Mouse (Mus musculus) cerebellum, adult 9-10 months (tissue): ENCODE data around the gene Irf2bpl.

Experiments used
- DNase-seq: peaks from one replicate; pipeline ENCODE4 v3.0.0; 2022

Irf2bpl gene

DNA sequence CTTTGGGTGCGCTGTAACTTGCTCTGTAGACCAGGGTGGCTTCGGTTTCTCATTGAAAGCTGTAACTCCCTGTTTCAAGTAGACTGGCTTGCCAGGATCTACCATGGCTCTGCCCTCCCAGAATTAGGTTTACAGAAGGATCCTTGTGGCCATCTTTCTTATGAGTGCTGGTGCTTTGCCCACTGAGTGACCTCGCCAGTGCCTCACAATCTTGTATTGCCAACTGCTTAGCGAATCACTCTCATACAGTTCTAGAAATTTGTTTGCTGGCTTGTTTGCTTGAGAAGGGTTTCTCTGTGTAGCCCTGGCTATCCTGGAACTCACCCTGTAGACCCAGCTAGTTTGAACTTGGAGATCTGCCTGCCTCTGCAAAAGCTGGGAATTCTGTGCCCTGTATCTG is 26.1 kb downstream of the Irf2bpl start:
- no peak for DNase-seq

DNA sequence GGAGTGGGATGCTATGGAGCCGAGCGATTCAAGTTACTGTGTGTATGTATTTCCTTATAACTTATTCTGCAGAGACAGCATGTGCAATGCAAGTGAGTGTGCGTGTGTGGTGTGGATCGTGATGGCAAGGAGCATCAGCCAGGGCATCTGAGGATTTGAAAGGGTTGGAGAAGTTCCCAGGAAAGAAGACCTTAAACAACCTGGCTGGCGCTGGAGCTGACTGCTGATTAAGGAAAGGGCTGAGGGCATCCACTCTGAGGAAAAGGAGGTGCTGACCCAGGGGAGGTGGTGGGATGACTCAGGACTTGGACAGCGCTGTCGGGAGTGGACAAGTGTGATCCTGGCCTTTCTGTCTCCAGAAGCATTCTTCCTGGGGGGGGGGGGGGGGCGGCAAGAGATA is 27.3 kb downstream of the Irf2bpl start:
- no peak for DNase-seq

DNA sequence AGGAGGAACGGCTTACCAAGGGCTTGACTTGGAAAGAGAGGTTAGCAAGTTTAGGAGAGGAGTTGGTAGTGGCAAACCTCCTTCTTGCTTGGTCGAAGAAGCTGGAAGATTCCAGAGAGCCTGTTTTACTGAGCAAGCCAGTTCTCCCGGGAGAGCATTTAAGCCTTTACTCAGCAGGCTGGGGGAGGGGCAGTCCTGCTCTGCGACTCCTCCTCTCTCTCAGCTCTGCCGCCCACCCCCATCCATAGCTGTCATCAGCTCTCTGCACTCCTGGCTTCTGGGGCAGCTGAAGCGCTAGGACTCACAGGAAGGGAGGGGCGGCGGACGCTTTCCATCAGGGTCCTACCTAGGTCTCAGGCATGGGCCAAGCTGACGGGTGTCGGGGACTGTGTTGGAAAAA is 28.9 kb downstream of the Irf2bpl start:
- no peak for DNase-seq

DNA sequence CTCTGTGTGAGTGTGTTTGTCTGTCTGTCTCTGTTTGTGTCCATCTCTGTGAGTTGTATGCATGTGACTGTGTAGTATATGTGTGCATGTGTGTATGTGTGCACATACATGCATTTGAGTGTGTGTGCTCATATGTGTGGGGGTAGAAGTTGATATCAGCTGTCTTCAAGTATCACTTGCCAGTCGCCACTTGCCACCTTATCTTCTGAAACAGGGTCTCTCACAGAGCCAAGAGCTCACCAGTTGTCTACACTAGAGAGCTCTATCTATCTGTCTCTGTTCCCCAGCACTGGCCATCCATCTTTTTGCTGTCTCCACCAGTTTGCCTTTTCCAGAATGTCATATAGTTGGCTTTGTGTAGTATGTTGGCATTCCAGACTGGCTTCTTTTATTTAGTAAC is 31.1 kb downstream of the Irf2bpl start:
- no peak for DNase-seq

DNA sequence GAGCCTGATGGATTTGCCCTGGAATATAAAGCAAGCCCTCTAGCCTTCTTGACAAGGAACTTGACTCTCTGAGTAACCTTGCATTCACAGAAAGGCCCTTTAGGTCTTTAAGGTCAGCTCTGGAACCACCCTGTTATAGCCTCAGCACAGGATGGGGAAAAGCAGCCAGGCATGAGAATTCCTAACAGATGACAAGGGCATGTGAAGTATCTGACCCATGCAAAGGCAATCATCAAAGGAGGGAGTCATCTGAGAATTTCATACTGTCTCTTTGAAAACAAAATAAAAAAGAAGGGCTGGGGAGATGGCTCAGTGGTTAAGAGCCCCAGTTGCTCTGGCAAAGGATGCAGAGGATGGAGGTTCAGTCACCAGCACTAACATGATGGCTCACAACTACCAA is 33.3 kb downstream of the Irf2bpl start:
- no peak for DNase-seq

DNA sequence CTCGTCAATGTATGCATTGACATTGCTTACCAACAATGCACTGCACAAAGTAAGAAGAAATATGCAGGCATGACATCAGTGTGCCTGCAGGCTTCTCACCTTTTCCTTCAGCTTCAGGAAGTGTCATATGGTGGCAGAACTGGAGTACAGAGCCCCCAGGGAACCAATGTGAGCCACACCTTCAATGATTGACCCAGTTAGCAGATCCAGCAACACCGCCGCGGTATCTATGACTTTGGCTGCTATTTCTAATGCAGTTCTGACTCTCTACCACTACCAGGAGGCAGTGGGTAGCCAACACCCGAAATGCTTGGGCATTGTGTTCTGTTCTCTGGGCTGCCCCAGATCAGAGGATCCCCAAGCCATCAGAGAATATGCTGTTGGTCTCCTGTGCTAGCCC is 33.9 kb downstream of the Irf2bpl start:
- no peak for DNase-seq

DNA sequence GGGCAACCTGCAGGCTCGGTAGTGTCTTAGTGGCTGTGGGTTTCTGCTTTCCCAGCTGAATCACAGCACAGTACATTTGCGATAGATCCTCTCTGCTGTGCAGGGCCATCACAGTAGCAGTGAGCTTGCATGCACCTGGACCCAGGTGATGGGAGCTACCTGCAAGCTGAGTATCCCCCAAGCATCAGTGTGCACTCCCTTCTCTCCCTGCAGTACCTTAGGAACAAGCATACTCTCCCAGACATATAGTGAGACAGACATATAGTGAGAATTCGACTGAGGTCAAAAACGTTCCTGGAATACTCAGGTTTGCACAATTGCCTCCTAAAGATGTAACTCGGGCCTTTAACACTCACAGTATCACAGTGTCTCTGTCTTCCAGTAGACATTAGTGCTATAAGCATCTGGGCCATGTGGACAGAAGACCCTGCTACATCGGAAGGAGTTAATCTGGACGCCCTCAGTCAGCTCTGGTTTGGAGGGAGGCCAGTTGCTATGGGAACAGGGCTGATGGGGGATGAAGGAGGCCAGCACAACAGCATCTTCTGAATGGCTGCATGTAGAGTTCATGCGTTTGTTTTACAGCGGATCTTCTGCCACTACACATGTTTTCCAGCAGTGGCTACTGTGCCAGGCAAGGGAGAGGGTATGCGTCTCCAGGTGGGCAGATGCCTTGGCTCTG is 34.5 kb downstream of the Irf2bpl start:
- no peak for DNase-seq

DNA sequence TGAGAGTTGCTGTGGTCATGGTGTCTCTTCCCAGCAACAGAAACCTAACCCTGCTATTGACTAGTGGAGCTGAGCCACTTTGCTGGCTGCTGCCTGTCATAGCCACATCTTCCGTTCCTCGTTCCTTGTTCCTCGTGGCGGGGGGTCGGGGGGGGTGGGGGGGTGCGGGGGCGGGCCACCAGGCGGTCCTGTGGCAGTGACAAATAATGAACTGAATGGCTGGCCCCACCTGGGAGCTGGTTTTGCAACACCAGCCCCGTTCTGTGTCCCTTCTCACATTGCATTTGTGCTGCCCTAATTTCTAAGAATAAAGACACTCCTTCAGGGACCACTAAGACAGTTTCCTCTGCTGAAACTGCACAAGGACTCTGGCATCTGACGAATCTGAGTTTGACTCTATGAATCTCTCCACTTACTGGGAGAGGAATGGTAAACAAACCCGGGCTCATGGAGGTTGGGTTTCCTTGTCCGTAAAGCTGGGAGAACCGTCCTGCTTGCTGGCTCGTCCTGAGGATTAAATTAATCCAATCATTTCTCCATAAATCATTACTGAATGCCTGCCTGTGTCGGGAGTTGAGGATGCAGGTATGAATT is 41.6 kb downstream of the Irf2bpl start:
- DNase-seq = no peak

DNA sequence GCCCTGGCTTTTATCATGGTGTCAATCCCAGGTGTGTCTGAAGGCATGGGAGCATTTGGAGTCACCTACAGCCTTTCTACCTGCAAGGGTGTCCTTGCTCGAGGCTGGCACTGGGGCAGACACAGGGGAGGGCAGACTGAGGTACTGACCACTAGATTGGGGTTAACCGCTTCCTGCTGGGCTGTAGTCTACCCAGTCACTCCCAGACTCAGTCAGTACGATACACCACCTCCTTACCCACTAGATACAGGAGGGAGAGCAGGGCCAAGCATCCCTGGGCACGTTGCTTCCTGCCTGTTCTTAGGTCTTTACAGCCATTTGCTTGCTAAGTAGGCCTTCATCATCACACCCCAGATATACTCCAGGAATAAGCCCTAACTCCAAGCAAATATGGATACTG is 44.1 kb downstream of the Irf2bpl start:
- DNase-seq = no peak

DNA sequence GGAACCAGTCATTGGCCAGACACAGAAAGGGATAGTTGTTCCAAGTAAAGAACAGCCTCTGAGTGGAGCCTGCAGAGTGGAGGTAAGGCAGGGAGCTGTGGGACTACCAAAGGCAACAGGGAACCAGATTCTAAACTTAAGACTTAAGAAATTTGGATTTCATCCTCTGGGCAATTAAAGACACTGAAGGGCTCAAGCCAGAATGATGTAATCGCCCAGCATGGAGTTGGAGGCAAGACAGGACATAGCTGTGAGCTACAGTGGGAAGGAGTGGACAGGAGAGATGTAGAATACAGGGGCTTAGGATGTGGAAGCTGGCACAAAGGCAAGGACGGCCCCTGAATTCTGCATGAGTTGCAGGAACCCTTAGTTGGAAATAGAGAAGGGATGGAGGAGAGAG is 46.4 kb downstream of the Irf2bpl start:
- no peak for DNase-seq

DNA sequence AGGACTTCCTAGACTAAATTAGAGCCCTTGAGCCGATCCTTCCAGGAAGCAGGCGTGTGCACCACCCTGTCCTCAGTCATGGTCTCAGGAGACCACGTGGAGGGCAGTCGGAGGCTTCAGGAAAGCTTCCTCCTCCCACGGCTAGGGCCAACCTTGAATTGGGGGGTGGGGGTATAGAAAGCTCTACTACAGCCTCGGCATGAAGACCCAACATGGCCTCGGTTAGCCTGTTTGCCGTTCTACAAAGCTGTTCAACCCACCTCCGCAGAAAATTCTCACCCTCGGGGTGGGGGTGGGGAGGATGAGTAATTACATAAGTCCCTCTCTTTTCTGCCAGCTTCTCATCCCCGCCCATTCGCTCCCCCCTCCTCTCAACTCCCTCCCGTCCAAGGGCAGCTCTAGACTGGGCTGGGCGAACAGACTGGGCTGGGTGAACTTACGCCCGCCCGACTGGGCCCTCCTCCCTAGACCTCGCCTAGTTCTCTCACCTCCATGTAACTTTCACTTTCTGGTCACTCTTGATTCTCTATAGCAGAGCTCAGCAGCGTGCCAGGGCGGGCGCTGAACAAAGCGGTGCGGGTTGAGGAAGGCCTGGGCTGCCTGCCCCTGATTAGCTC is 48.1 kb downstream of the Irf2bpl start:
- no peak for DNase-seq

DNA sequence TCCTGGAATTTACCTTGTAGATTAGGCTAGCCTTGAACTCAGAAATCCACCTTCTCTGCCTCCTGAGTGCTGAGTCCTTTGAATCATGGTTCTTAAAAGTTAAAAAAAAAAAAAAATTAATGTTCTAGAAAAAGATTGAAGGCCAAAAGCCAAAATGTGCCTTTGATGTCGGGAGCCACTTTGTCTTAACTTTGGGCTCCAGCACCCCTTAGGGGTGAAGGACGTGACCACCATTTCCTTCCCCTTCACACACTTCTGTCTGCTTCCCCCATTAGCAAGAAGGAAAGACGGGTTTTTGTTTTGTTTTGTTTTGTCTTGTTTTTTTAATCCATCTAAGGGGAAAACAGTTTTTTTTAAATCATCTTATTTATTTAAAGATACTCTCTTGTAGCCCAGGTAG is 48.7 kb downstream of the Irf2bpl start:
- DNase-seq = no peak

DNA sequence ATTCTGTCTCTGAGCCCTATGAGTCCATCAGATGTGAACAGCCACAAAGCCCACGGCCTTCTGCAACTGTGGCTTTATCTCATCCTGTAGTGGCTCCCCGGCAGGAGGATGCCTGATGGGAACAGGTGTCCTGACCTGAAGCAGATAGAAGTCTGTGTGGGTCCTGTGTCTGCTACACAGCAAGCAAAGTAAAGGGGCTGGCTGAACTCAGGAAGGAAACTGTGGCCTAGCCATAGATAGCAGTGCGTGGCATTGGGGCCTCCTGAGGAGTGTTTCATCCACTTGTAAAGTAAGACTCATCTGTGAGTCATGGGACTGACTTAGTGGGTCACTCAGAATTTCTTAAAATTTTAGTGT is 50.2 kb downstream of the Irf2bpl start:
- no peak for DNase-seq

DNA sequence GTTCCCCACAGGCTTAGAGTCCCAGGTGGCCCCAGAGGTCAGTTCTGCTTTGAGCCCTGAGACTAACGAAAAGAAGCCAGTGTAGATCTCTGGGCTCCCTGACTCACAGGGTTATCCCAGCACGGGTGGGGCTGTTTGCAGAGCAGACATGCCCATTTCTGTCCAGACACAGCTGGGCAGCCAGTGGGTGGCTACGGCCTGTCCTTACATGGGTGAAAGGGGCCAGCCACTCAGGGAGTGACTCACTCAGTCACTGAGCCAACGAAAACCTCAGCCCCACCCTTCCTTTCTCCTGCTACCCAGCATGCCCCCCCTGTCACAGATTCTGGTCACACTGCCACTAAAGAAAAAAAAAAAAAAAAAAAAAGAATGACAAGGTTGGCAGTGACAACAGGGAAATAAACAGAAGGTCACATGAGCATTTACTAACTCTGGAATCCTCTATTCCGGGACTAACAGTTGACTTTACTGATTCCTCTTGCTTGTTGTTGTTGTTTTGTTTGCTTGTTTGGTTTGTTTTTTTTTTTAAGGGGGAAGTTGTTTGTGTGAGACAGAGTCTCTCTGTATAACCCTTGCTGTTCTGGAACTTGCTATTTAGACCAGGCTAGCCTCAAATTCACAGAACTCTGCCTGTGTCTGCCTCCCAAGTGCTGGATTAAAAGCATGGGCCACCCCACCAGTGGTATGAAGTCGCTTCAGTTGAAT is 50.7 kb downstream of the Irf2bpl start:
- DNase-seq = no peak

DNA sequence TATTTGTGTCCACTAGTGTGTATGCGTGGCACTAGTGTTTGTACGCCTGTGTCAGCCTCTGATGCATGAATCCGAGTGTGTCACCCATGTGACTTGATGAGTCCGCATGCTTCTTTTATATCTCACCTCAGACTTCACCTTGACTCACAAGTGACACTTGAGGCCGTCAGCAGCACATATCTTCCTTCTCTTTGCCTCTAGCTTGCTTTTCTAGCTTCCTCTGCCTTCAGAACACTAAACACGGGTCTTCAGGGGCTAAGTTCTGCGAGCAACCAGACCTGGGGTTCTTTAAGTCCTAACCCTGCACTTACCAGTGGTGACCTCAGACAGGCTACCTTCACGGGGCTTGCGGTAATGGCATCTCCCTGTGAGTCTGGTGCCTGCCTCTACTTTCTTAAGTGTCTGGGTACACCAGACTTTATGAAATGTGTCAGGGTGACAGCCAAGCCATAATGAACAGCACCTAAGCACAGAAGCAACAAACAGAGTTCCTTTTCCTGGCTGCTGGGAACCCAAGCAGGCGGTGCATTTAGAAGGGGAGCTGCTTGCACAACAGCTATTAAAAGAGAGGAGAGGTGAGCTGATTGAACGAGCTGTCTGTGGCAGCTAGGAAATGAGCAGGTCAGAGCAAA is 51.9 kb downstream of the Irf2bpl start:
- DNase-seq = no peak

DNA sequence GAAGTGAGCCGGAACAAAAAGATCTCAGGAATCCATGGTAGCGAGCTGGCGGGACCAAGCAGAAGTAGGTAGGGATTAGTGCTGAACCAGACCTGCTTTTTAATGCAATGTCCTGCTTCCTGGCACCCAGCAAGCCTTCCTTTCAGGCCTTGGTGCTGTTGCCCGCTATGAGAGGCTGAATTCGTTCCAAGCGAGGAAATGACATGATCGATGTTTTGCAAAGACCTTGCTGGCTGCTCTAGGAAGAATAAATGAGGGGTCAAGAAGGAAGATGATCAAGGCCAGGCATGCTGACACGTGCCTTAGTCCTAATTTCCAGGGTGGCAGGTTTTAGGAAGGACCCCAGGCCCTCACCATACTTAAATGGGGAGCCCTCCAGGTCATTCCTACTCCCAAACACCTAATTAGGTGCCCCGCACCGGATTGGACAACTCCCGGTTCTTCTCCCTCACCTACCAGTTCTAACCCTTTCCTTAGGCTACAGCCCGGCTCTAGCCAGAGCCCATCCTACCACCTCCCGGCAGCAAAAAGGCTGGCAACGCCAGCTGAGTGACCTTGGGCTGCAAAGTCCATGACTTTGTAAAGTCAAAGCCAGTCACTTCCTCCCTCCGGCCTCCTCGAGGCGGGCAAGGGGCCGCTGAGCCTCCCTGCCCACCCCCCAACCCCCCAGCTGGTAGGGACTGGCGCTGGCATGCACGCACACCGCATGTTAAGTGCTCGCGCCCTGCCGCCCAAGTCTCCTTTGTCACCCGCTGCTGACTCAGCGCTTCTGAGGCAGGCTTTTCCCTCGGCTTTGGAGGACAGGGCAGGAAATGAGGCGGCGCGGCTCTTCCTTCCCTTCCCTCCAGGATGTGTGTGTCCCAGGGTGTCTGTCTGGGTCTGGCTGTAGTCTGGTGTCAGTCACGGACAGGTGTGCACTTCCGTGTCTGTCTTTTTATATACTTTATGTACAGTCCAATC is 52.7 kb downstream of the Irf2bpl start:
- peak; percentile 44 for DNase-seq
